Mouse (Mus musculus): Measurements from ENCODE around the gene Nmbr. TPM values are rescaled to one million over a fixed set of nuclear protein-coding genes. Genes with fewer than 3 reads are reported as not detected.

Gene Nmbr
- polyA plus RNA-seq, 1 experiment from 2014 or later, result 0.37 TPM

DNA sequence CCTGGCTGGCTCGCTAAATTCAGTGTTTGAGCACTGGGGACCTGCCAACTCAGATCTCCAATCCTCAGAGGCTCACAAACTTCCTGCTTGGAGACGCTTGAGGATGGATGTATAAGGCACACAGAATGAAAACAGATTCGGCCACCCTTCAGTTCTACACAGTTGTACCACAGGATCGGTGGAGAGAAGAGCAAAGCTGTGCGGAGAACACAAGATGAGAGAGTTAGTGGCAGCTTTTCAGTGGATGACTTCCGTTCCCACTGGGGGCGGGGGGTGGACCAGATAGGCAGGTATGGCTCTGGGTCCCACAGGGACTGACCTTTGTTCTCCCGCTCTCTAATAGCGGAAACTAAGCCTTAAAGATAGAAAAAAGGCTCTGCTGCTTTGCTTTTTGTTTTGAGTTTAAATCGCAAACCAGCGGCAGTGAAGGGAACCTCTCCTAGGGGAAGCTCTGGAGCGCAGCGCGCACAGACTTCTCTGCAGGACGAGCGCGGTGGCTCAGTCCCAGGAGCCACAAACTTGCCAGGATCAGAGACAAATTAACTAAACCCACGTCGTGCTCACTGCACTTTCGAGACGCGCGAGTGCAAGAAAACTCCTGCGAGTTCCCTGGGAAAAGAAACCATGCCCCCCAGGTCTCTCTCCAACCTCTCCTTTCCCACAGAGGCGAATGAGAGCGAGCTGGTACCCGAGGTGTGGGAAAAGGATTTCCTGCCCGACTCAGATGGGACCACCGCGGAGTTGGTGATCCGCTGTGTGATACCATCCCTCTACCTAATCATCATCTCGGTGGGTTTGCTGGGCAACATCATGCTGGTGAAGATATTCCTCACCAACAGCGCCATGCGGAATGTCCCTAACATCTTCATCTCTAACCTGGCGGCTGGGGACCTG, 54.5 kb downstream of the Nmbr start:
- Histone ChIP-seq H3K9ac (no peak overlapping the region), H3K4me3 (peak overlapping the region; percentile 47), H3K27ac (no peak overlapping the region), H3K4me2 (peak overlapping the region; percentile 84), H3K9me3 (replicated peaks) (no peaks in the 10 kb centered on the region), H3K27me3 (peaks cover 12% of the 10 kb centered on the region), H3K4me1 (replicated peaks) (peaks cover 8% of the 10 kb centered on the region), H3K36me3 (no peaks in the 10 kb centered on the region)
- WGBS, result 3% methylated on average over 35 of the region's 35 CpGs
- no peak; the same call in 1 of the 2 replicates for ATAC-seq (replicated peaks; ENCODE audit: insufficient number of reproducible peaks, insufficient read depth, low FRiP score, low read depth)

DNA sequence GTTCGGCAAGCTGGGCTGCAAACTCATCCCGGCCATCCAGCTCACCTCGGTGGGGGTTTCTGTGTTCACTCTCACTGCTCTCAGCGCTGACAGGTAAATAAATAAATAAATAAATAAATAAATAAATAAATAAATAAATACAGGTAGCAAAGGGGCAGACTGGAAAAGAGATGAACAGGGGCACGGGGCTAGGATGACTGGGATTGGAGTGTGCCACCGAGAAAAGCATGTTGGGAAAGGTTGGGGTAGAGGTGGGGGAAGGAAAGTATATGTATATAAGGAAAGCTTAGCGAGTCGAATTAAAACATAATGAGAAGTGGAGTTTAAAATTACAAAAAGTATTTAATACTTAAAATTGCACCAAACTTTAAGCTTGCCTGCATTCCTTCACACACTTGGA, 55.2 kb downstream of the Nmbr start:
- no peak overlapping the region for H3K9ac ChIP-seq
- peak overlapping the region; percentile 84 for H3K4me2 ChIP-seq
- 21% methylated on average over 8 of the region's 8 CpGs for WGBS

GRCm38 (mm10) chr10:14770227-14770910, 65.0 kb downstream of the Nmbr start:
- ATAC-seq (replicated peaks; ENCODE audit: insufficient number of reproducible peaks, insufficient read depth, low FRiP score, low read depth), result no peak
- 79% methylated on average over 10 of the region's 10 CpGs for WGBS
- Histone ChIP-seq H3K9me3 (replicated peaks) (no peaks in the 10 kb centered on the region), H3K27me3 (no peaks in the 10 kb centered on the region), H3K36me3 (no peaks in the 10 kb centered on the region), H3K4me1 (replicated peaks) (no peaks in the 10 kb centered on the region), H3K27ac (no peak overlapping the region), H3K4me2 (no peak overlapping the region), H3K4me3 (no peak overlapping the region), H3K9ac (no peak overlapping the region)

More for the DNA sequence above, 55.2 kb downstream of the Nmbr start:
- no peak for ATAC-seq (replicated peaks; ENCODE audit: insufficient number of reproducible peaks, insufficient read depth, low FRiP score, low read depth)
- H3K27ac ChIP-seq, result no peak overlapping the region
- H3K36me3 ChIP-seq, result no peaks in the 10 kb centered on the region
- peaks cover 12% of the 10 kb centered on the region for H3K27me3 ChIP-seq
- H3K9me3 ChIP-seq (replicated peaks), result no peaks in the 10 kb centered on the region
- H3K4me1 ChIP-seq (replicated peaks), result peaks cover 8% of the 10 kb centered on the region
- H3K4me3 ChIP-seq, result peak overlapping the region; percentile 47

- Histone ChIP-seq H3K27ac (no peak overlapping the region), H3K36me3 (no peaks in the 10 kb centered on the region), H3K4me3 (no peak overlapping the region), H3K4me2 (no peak overlapping the region), H3K4me1 (replicated peaks) (no peaks in the 10 kb centered on the region), H3K9me3 (replicated peaks) (no peaks in the 10 kb centered on the region), H3K9ac (no peak overlapping the region), H3K27me3 (no peaks in the 10 kb centered on the region)
- 63% methylated on average over 2 of the region's 2 CpGs for WGBS
- no peak for ATAC-seq (replicated peaks; ENCODE audit: insufficient number of reproducible peaks, insufficient read depth, low FRiP score, low read depth)
Observed at GRCm38 (mm10) chr10:14774499-14774898, 69.1 kb downstream of the Nmbr start.

- Histone ChIP-seq H3K4me2 (no peak overlapping the region), H3K9ac (no peak overlapping the region), H3K36me3 (no peaks in the 10 kb centered on the region), H3K9me3 (replicated peaks) (no peaks in the 10 kb centered on the region), H3K4me1 (replicated peaks) (no peaks in the 10 kb centered on the region), H3K27me3 (no peaks in the 10 kb centered on the region), H3K4me3 (no peak overlapping the region), H3K27ac (no peak overlapping the region)
- WGBS, result 55% methylated on average over 2 of the region's 2 CpGs
- ATAC-seq (replicated peaks; ENCODE audit: insufficient number of reproducible peaks, insufficient read depth, low FRiP score, low read depth), result no peak
Observed at GRCm38 (mm10) chr10:14789969-14790368, 84.6 kb downstream of the Nmbr start.

GRCm38 (mm10) chr10:14816970-14817369, 111.6 kb downstream of the Nmbr start:
- H3K4me1 ChIP-seq (replicated peaks), result no peaks in the 10 kb centered on the region
- no peak overlapping the region for H3K27ac ChIP-seq
- no peaks in the 10 kb centered on the region for H3K36me3 ChIP-seq
- 64% methylated on average over 4 of the region's 4 CpGs for WGBS
- no peak for ATAC-seq (replicated peaks; ENCODE audit: insufficient number of reproducible peaks, insufficient read depth, low FRiP score, low read depth)
- H3K4me3 ChIP-seq, result no peak overlapping the region
- no peaks in the 10 kb centered on the region for H3K9me3 ChIP-seq (replicated peaks)
- H3K4me2 ChIP-seq, result no peak overlapping the region
- H3K27me3 ChIP-seq, result no peaks in the 10 kb centered on the region
- no peak overlapping the region for H3K9ac ChIP-seq

Other genes with a start within 250 kb of the Nmbr start
- gene Adgrg6, start 159.9 kb upstream of the Nmbr start, polyA plus RNA-seq (2015; fragmentation: Nextera tagmentation; extraction: Ambion mirVana), result 9.6 and 12.7 TPM in 2 replicates
- 64.9 and 73.6 TPM in 2 replicates for gene Vta1, start within 50 bp of the Nmbr start, polyA plus RNA-seq (2015; fragmentation: Nextera tagmentation; extraction: Ambion mirVana)
- gene Gje1, start 12.6 kb downstream of the Nmbr start, polyA plus RNA-seq (2015; fragmentation: Nextera tagmentation; extraction: Ambion mirVana), result not detected in 2 replicates

Measured in heart, embryonic 15.5 days (tissue).